Mouse (Mus musculus) heart, postnatal 4 days (tissue): ENCODE results near the gene Apoa4. TPM values are rescaled to one million over a fixed set of nuclear protein-coding genes. Genes with fewer than 3 reads are reported as not detected.

Source experiments
- DNase-seq: peaks from one replicate; pipeline ENCODE4 v3.0.0; 2021
- total RNA-seq, 2 experiments: library from RNA; stranded (reverse); gene quantifications; 2 replicates each; pipeline ENCODE4 v1.2.3; 2021

Gene Apoa4
- total RNA-seq: not detected

GRCm38 (mm10) chr9:46240526-46241153 is at the start of gene Apoa4:
Apoa4 (plus strand) TSS chr9:46240696.
- no peak for DNase-seq

GRCm38 (mm10) chr9:46191234-46191633 is 49.3 kb upstream of the Apoa4 start:
- DNase-seq: peak; percentile 26

- DNase-seq: peak; percentile 26
Observed at GRCm38 (mm10) chr9:46191644-46192043, 48.9 kb upstream of the Apoa4 start.

GRCm38 (mm10) chr9:46192642-46193041 is 47.9 kb upstream of the Apoa4 start:
- DNase-seq: no peak

DNA sequence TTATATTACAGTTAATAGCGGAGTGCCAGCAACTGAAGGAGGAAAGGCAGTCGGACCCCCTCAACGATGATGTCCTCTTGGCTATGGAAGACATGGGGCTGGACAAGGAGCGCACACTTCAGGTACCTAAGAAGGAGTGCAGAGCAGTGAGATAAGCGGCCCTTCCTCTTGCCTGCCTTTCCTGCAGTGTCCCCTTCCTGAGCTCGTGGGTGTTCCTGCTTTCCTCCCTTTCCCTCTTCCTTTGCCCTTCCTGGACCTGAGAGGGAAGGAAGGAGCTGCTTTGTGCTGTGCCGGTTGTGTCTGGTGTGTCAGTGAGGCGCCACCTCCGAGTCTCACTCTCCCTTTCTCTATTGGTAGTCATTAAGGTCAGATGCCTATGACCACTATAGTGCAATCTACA is 45.7 kb upstream of the Apoa4 start:
- DNase-seq: no peak

- peak; percentile 68 for DNase-seq
Observed at GRCm38 (mm10) chr9:46196699-46197169, 43.8 kb upstream of the Apoa4 start.

DNA sequence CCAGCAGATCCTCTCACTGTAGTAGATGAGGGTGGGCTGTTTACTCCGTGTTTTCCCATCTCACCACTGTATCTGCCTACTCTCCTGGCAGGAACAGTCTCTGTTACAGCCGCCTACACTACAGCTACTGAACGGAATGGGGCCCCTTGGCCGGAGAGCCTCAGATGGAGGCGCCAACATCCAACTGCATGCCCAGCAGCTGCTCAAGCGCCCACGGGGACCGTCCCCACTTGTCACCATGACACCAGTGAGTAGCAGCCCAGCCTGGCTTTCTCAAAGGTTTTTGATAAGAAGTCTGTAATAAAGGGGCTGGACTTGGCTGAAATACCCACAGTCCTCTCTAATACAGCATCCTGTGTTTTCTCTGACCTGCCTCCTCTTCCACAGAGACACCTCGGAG is 42.0 kb upstream of the Apoa4 start:
- DNase-seq: peak; percentile 69

DNA sequence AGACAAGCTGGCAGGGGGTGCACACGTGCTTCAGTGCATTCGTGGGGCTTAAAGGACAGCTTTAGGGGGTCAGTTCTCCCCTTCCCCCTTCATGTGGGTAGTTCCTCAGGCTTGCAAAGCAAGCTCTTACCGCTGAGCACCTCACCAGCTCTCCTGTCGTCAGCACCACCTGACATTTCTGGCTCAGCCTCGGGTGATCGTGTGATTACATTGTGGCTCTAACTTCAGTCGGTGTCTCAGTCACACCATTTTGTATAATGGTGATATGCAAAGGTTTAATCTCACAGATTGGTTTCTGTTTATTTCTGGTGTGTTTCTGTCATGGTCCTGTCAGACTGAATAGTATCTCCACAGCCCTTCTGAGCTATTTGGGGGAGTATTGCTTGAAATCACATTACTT is 41.6 kb upstream of the Apoa4 start:
- DNase-seq: no peak

GRCm38 (mm10) chr9:46199609-46200008 is 40.9 kb upstream of the Apoa4 start:
- DNase-seq: no peak

- no peak for DNase-seq
Observed at GRCm38 (mm10) chr9:46206834-46207500, 33.5 kb upstream of the Apoa4 start.

DNA sequence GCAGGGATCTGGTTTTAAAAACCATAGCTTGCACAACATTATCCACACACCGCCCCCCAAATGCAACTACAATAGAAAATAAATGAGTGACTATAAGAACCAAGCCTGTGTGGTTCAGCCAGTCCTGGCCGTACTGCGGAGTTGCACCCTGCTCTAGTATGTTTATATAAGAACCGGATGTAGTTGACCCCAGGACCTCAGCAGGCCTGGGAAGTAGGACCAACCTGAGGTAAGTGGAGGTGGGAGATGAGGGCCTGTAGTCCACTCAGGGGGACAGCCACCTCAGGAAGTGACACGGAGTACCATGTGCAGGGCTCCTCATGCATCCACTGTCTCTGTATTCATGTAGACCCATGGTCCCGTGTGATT is 33.0 kb upstream of the Apoa4 start:
- no peak for DNase-seq

- DNase-seq: no peak
Observed at GRCm38 (mm10) chr9:46208401-46208974, 32.0 kb upstream of the Apoa4 start.

GRCm38 (mm10) chr9:46210473-46210872 is 30.0 kb upstream of the Apoa4 start:
- no peak for DNase-seq

- DNase-seq: no peak
Observed at GRCm38 (mm10) chr9:46214276-46214675, 26.2 kb upstream of the Apoa4 start.

GRCm38 (mm10) chr9:46214946-46215337 is 25.6 kb upstream of the Apoa4 start:
- no peak for DNase-seq

DNA sequence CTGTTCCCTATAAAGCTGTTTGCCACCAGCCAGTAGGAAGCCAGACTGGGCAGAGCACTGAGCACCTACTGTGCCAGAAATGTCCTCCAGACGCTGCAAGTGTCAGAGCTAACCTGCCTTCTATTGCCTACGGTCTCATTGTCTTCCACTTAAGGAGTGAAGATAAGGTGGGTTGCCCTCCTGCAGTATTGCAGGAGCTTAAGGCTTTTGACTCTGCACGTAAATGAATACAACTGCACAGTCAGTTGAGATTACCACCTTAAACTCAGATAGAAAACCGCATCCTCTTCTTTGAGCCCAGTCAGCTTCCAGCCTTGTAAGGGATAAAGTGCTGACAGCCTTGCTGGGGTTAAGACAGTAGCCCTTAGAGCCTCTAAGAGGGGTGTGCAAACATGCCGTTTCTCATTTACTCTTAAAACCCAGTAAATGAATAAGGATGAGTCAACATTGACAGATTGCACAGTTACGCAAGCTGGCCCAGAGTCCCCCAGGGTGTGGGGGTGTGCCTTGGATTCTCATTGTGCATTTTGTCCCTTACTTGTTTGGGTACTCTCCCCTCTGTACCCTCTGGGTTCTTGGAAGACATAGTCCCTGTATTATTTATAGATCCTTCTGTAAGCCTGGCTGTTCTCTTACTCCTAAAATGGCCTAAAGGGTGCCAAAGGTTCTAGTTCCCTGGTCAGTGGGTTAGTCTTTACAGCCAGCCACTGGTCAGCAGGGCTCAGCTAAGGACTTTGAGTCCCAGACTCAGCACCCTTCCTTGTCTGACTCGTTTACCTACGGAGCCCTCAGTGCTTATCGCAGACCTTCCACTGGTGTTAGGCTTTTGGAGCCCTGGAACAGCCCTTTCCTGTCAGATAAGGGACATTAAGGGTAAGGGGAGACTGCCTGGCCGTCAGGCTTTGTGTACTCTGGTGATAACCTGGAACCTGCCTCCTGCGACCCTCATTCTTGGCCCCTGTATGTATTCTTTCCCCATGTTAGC is 24.9 kb upstream of the Apoa4 start:
- DNase-seq: no peak

DNA sequence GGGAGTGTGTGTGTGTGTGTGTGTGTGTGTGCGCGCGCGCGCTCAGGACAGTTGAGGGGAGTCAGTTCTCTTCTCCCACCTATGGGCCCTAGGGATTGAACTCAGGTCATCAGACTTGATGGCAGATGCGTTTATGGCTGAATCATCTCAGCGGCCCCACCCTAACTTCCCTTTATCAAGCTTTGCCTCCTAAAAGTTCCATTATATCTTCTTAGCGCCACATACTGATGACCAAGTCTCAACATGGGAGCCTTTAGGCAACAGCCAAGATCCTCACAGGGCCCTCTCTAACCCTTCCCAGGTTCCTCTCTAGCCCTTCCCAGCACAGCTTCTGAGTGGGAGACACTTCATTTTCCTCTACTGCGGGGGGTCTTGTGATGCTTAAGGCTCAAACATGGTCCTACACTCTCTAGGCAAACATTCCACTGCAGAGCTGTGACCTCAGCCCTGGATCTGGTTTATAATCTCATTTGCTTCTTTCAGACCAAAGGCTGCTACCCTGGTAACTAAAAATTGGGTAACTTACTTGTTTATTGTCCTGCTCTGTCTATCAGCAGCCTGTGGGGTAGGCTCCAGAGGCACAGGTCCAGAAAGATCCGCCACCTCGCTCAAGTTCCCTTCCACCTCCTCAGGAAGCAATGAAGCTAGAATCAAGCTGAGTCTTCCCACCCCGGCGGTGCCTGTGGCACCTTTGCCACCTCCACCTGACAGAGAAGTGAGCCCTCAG is 23.6 kb upstream of the Apoa4 start:
- no peak for DNase-seq

DNA sequence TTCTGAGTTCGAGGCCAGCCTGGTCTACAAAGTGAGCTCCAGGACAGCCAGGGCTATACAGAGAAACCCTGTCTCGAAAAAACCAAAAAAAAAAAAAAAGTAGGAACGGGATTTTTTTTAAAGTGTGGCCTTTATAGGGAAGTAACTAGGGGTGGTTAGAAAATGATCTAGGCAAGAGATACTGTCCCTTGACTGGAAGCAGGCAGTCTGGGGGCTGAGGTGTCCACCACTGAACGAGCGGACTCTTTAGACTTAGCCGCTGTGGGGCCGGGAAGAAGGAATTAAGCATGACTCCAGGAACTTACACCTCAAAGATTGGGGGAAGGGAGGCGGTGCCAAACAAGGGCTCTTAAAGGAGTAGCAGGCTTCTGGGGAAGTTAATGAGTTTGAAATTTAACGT is 22.3 kb upstream of the Apoa4 start:
- DNase-seq: no peak

DNA sequence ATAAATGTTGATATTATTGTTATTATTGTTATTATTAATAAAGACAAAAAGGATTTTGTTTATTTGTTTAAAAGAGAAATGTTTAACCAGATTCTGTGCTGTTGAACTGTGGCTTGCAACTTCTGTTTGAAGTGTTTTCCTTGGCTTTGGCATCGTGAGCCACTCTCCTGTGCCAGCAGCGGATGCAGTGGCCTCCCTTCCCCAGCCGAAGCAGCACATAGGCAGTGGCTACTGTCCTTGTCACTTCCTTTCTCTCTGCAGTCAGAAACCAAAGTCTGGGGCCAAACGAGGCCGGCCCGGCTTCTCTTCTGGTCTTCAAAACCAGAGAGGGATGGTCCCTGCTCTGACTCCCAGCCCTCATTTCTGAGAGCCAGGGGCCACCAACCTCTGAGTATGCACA is 17.4 kb upstream of the Apoa4 start:
- DNase-seq: peak; percentile 31

DNA sequence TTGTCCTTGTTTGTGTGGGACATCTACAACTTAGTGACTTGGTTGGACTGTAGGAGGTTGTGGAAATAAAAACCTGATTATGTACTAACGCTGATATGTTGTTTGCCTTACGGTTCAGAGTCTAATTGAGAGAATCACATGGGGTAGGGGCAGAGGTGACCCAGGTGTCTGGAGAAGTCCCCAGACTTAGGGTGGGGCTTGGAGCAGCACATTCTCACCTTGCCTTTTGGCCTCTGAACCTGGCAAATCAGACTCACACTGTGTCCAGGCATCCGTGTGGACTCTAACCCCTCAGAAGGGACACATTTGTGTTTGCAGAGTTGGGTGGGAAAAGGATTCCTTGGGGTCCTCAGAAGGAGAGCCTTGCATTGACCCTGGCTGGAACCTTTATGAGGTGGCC is 16.4 kb upstream of the Apoa4 start:
- DNase-seq: no peak

- DNase-seq: no peak
Observed at GRCm38 (mm10) chr9:46224945-46225660, 15.4 kb upstream of the Apoa4 start.
